Comparison of ENCODE assay signal across 9 mouse cellular contexts in genomic region chrX:99046360-99047055, GRCm38 (mm10). TPM values are rescaled to one million over a fixed set of nuclear protein-coding genes. Genes with fewer than 3 reads are reported as not detected.
DNase-seq lines count a peak whose midpoint lies in the region; ATAC-seq and TF ChIP-seq lines count a peak whose summit lies in the region.
"Had no signal": no experiment of that assay in that cellular context is flagged by ENCODE, and none has a peak within 500 bp of the region (broad histone marks: within the 10 kb centered on the region; RNA-seq: fewer than 3 reads in every experiment).

No protein-coding gene starts in this region.

- no peak for TF ChIP-seq POLR2A in MEL (IDR thresholded peaks at IDR 0.05; ENCODE audit: control insufficient read depth in 1 of 2, insufficient read depth in 1 of 2, low read depth in 1 of 2, low read length in 2 of 2, poor library complexity in 1 of 2)

- no peak for TF ChIP-seq RAD21 in MEL (IDR thresholded peaks at IDR 0.05; ENCODE audit: low read depth, low read length)

- H3K36me3 ChIP-seq in MEL (ENCODE audit: control insufficient read depth in 1 of 2, insufficient read depth in 2 of 2, low read length in 2 of 2), result peaks cover 0 to 2% of the 10 kb centered on the region in 2 experiments; a peak in 1 of 4 replicates
- H3K36me3 ChIP-seq in lung, embryonic 14.5 days (ENCODE audit: insufficient read depth), result no peaks in the 10 kb centered on the region
- H3K36me3 ChIP-seq: neural tube, embryonic 15.5 days had no signal

- DNase-seq in MEL (ENCODE audit: low read depth, low spot score), result peak; percentile 25
- peak; percentile 21 for DNase-seq in heart, postnatal 4 days
- DNase-seq in lung, embryonic 14.5 days, result peak; percentile 22
- no peak for DNase-seq in thymus, postnatal 14 days
- no peak for DNase-seq in frontal cortex, postnatal 14 days (ENCODE audit: low spot score in 2 of 2)
- DNase-seq in cerebellum, adult 9-10 months, result no peak
- DNase-seq: cerebellum, postnatal 10 days had no signal

- peaks cover 0 to 3% of the 10 kb centered on the region in 2 experiments; a peak in 2 of 4 replicates for H3K4me1 ChIP-seq in MEL (ENCODE audit: control insufficient read depth in 1 of 2, insufficient read depth in 2 of 2, low read length in 2 of 2)
- peaks cover 7% of the 10 kb centered on the region for H3K4me1 ChIP-seq in brown adipose tissue, adult 24 weeks (ENCODE audit: control insufficient read depth, insufficient read depth, insufficient read length, low read length)
- no peaks in the 10 kb centered on the region for H3K4me1 ChIP-seq in lung, embryonic 14.5 days (ENCODE audit: insufficient read depth)

- no peak overlapping the region for H3K4me2 ChIP-seq in lung, embryonic 14.5 days
- H3K4me2 ChIP-seq: neural tube, embryonic 15.5 days had no signal

- TF ChIP-seq CTCF in MEL (IDR thresholded peaks at IDR 0.05 in 2 of 3, conservative IDR thresholded peaks at IDR 0.05 in 1 of 3; ENCODE audit: control insufficient read depth in 1 of 3, insufficient read depth in 1 of 3, low read depth in 2 of 3, low read length in 3 of 3, poor library complexity in 1 of 3, severe bottlenecking in 1 of 3), result no peak
- no peak for TF ChIP-seq CTCF in lung, embryonic 14.5 days (IDR thresholded peaks at IDR 0.05; ENCODE audit: low read depth)

- WGBS in lung, embryonic 14.5 days, result 43% methylated on average over 5 of the region's 5 CpGs

- H3K27ac ChIP-seq in MEL (ENCODE audit: control insufficient read depth, low read depth, low read length), result no peak overlapping the region
- peak overlapping the region; percentile 89 for H3K27ac ChIP-seq in brown adipose tissue, adult 24 weeks (replicated peaks; ENCODE audit: low read depth, low read length)
- peak overlapping the region; percentile 16; the same call in 1 of the 2 replicates for H3K27ac ChIP-seq in lung, embryonic 14.5 days (ENCODE audit: low read depth)
- H3K27ac ChIP-seq: neural tube, embryonic 15.5 days had no signal

- TF ChIP-seq EP300 in MEL (IDR thresholded peaks at IDR 0.05; ENCODE audit: low read depth in 1 of 2, low read length in 2 of 2), result 0 out of 4 replicates have a peak, but pooled peaks of 1 of the 2 experiments have one; percentile 11

- H3K79me2 ChIP-seq in MEL (ENCODE audit: control insufficient read depth, insufficient read depth, low read length, poor library complexity), result no peaks in the 10 kb centered on the region

- no peak overlapping the region for H3K9ac ChIP-seq in MEL (ENCODE audit: control insufficient read depth, low read depth, low read length, poor library complexity, severe bottlenecking)
- no peak overlapping the region for H3K9ac ChIP-seq in lung, embryonic 14.5 days
- H3K9ac ChIP-seq: neural tube, embryonic 15.5 days had no signal

- no peaks in the 10 kb centered on the region for H3K27me3 ChIP-seq in MEL (ENCODE audit: control insufficient read depth in 1 of 2, insufficient read depth in 2 of 2, low read length in 2 of 2)
- H3K27me3 ChIP-seq in lung, embryonic 14.5 days (ENCODE audit: insufficient read depth, low read length), result peaks cover 8% of the 10 kb centered on the region; the same call in 1 of the 2 replicates

- no peak for ATAC-seq in lung, embryonic 14.5 days (ENCODE audit: insufficient read depth)

- H3K9me3 ChIP-seq in MEL (replicated peaks; ENCODE audit: insufficient read depth, low read length), result no peaks in the 10 kb centered on the region
- no peaks in the 10 kb centered on the region for H3K9me3 ChIP-seq in lung, embryonic 14.5 days (ENCODE audit: low read depth, low read length)
- H3K9me3 ChIP-seq: neural tube, embryonic 15.5 days had no signal

- no peak overlapping the region for H3K4me3 ChIP-seq in MEL (ENCODE audit: control insufficient read depth in 1 of 2, insufficient read depth in 1 of 2, low read depth in 2 of 2, low read length in 2 of 2)
- peak overlapping the region; percentile 33 for H3K4me3 ChIP-seq in brown adipose tissue, adult 24 weeks (ENCODE audit: insufficient read depth, low read depth, low read length)
- no peak overlapping the region for H3K4me3 ChIP-seq in lung, embryonic 14.5 days (ENCODE audit: low read depth, low read length)
- H3K4me3 ChIP-seq: neural tube, embryonic 15.5 days had no signal

TF ChIP-seq in MEL, 35 proteins besides CTCF, POLR2A, EP300 and RAD21:
- TF ChIP-seq ZMIZ1 (IDR thresholded peaks at IDR 0.05; ENCODE audit: low read depth, low read length) (no peak), MAX (IDR thresholded peaks at IDR 0.05; ENCODE audit: low read length) (no peak), ZC3H11A (IDR thresholded peaks at IDR 0.05; ENCODE audit: low read depth, low read length) (no peak), MYB (IDR thresholded peaks at IDR 0.05; ENCODE audit: low read depth, low read length) (no peak), TAL1 (IDR thresholded peaks at IDR 0.05; ENCODE audit: low read length) (peak; percentile 25; the same call in 1 of the 2 replicates), ZKSCAN1 (IDR thresholded peaks at IDR 0.05; ENCODE audit: low read depth, low read length) (no peak), NELFE (IDR thresholded peaks at IDR 0.05; ENCODE audit: low read depth, low read length) (no peak)

RNA-seq across cellular contexts. Expression of gene Stard8, which starts 43.5 kb away (rescaled TPM):
- total RNA-seq in MEL (2012; rRNA removed), result 0.39 and 0.49 TPM in 2 replicates
- polyA plus RNA-seq in MEL (2012; ENCODE audit: insufficient read depth in 1 of 2, insufficient read length in 2 of 2, low read depth in 1 of 2, low replicate concordance in 2 of 2, missing spikeins in 1 of 2), result 1 to 10 TPM in 1 of 2 experiments, not detected in 1; 2.3 TPM
- 5.0 and 6.7 TPM in 2 replicates for polyA plus RNA-seq in brown adipose tissue, adult 24 weeks (2012; ENCODE audit: insufficient read depth, insufficient read length, missing spikeins)
- total RNA-seq in heart, postnatal 4 days (2021), result 10 to 100 TPM; 23.1 to 28.7 TPM
- 11.3 and 11.4 TPM in 2 replicates for polyA plus RNA-seq in lung, embryonic 14.5 days (2014; fragmentation: Nextera tagmentation; extraction: Ambion mirVana)

Comparison
In these comparisons a context has a peak if more than half of its experiments do, and no peak if none do; other contexts are left out.
1. DNase-seq: peak in MEL (single experiment), heart, postnatal 4 days (single experiment) and lung, embryonic 14.5 days (single experiment); none in thymus, postnatal 14 days (single experiment), frontal cortex, postnatal 14 days (0 of 2) and cerebellum, adult 9-10 months (single experiment).